Mouse (Mus musculus) heart, adult 8-10 months (tissue): Measurements from ENCODE around the gene Elp5. TPM values are rescaled to one million over a fixed set of nuclear protein-coding genes. Genes with fewer than 3 reads are reported as not detected.

ENCODE experiments used
- DNase-seq: peaks from one replicate; pipeline ENCODE4 v3.0.0; 2022; ENCODE audit warnings: low spot score
- total RNA-seq, 4 experiments: library from RNA; stranded (reverse); gene quantifications; 2 replicates each; pipeline ENCODE4 v1.2.4; 2022

Gene Elp5
- total RNA-seq, 4 experiments from 2014 or later: 41.7 to 57.3 (median 48.1) TPM

DNA sequence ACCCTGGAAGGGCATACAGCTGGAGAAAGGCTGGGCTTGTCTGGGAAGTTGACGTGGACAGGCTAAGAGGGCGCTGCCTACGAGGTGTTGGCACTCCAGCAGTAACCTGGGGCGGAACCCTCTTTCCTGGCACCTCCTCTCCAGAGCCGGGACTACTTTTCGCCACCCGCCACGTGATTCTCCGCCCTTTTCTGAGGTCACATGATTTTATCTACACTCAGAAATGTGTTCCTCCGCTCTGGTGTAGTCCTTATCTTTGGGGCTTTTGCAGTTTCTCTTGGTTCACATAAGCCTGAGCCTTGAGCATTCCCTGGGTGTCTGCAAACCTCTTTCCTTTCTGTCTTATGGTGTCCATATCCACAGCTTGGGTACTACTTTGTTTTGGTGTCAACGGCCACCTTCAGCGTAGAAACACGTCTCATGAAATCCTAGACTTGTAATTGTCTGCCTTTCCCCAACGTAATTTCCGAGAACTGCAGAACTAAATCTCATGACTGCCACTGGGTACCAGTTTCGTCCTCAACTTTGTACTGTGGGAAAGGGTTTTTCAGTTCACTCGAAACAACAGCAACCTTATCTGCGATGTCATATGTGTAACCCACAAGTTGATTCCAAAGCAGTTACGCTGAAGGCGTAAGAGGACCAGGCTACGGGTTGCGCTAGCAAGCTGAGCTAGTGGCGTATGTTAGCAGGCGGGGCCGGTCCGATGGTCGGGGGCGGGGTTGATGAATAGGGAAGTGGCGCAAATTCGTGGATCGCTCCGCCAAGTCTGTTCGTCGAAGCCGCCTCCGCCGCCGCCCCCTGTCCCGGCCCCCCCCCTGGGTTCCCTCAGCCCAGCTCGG lies 8.8 kb upstream of the Elp5 start, which contains the start of gene Gabarap:
TSS of gene Gabarap (plus strand) at position 294 of the 842 bp plus-strand sequence.
- DNase-seq: peak; percentile 98

DNA sequence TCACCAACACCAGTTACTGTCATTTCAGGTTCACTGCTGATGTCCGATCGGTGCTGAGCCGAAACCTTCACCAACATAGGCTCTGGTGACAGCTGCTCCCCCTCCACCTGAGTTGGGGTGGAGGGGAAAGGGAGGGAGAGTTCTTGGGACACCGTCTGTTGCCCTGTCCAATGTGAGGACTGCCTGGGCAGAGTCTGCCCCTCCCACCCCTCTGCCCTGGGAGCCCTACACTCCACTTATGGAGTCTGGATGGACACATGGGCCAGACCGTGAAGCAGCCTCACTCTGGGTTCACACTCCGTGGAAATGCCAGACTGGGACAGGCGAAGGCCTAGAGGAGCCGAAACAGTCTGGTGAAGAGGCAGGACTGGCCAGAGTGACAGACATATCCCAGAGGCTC lies 7.6 kb upstream of the Elp5 start:
- DNase-seq: no peak

DNA sequence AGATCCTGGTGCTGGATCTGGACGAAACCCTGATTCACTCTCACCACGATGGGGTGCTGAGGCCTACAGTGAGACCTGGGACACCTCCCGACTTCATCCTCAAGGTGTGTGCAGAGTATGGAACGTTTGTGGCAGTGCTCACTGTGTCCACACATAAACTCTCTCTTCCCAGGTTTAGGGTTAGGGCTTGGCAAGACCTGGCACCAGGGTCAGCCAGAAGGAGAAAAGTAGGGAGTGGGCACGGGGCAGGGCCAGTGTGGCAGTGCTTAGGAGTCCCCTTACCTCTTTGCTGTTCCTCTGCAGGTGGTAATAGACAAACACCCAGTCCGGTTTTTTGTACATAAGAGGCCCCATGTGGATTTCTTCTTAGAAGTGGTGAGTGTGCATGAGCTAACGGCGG lies 2.1 kb upstream of the Elp5 start:
- DNase-seq: no peak

DNA sequence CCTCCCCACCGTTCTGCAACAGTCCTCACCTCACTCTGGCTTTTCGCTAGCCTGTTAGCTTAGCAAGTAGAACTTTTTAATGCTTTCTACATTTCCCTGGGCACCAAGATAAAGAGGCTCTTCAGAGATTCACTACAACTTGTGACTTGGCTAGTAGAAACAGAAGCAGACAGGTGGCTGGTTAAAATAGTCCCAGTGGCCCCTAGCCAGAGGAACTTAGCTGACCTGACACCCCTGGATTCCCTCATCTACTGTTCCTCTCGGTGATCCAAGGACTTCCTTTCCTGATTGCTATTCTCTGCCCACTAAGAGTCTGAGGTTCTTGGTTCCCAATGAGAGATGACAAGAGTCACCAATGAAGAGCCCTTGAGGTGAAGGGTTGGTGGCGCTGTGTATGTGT lies 1.1 kb upstream of the Elp5 start:
- DNase-seq: peak; percentile 46

DNA sequence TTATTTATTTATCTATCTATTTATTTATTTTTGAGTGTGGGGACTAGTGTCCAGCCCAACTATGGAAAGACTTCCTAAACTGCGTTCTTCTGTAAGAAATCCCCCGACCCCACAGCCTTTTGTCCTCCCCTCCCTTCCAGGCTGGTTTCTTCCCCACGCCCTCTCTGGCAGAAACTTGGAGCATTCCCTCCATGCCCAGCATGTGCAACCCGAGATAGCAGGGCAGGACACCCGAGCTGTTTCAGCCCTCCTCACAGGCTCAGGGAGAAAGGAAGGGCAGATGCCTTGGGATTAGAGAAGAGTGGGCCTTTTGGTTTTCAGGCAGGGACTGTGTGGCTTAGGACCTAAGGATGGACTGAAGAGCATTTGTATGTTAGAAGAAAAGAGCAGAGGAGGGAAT lies 560 bp upstream of the Elp5 start:
- peak; percentile 32 for DNase-seq

DNA sequence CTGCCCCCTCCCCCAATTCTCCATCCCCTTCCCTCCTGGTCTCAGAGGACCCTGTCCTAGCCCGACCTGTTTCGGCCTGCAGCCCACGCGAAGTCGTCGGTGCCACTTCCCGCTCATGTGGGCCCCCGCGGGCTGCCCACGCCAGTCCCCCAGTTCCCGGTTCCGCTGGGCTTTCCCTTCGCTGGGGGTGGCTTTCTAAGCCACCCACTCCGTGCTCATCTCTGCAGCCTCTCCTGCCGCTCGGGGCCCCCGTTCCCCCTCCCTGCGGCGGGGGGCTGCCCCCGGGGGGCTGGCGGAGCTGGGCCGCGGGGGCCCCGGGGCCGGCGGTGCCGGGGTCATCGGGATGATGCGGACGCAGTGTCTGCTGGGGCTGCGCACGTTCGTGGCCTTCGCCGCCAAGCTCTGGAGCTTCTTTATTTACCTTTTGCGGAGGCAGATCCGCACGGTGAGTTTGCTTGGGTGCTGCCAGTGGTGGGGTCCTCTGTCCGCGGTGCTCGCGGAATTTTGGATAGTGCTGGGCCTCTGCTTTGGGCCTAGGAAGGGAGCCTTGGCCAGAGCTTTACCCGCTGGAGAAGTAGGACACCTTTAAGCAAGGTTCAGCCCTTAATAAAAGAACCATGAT lies 1.1 kb downstream of the Elp5 start, which contains the start of gene Ctdnep1:
TSS of gene Ctdnep1 (plus strand) at position 16 of the 622 bp plus-strand sequence.
- DNase-seq: no peak

DNA sequence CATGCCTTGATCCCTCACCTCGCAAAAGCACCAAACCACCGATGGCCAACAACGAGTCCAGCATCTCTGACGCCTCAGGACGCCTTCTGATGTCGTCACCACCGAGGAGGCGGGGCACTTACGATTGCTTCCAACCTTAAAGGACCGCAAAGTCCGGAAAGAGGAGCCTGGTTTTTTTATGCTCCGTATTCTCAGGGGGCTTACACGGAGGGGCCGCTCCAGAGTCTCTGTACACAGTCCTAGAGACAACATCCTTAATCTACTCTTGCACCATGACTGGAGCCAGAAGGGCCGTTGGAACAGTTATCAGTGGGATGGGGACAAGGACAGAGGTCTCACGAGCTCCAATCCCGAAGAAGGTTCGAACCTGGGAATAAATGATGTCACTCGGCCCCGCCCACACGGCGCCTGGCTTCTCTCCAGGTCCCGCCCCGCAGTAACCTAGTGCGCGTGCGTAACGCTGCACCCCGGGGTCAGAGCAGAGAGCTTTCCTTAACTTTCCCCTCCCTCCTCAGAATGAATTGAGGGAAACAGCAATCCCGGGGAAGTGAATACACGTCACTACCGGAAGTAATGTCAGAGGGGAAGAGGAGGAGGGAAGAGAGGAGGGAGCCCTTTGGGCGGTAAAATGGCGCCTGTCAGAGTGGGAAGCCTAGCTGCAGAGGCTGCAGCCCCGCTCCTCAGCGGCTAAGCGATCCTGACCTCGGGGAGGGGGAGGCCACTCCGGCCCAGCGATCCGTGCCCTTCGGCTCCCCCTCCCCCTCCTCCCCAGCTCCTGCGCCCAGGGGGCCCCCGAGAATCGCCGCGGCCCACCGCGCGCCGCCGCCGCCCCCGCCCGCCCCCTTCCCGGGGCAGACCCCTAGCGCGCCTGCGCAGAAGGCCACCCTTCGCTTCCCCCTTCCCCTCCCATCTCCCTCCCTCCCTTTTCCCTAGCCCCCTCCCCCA lies 1.8 kb downstream of the Elp5 start:
- DNase-seq: peak; percentile 99

DNA sequence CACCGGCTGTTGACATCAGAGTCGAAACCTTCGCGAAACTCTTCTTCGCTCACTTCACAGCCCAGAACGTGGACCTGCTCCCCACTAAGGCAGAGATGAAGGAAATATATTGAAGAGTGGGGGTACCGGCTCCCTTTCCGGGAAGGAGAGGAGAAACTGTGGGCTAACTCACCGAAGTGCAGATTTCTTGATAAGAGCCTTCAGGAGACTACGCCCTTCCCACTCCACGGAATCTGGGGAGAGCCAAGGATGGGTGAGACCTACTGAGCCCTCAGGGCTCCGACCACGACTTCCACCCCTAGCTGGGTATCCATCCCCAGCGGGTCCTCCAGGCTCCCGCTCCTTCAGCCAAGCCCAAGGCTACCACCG lies 2.5 kb downstream of the Elp5 start:
- DNase-seq: no peak

DNA sequence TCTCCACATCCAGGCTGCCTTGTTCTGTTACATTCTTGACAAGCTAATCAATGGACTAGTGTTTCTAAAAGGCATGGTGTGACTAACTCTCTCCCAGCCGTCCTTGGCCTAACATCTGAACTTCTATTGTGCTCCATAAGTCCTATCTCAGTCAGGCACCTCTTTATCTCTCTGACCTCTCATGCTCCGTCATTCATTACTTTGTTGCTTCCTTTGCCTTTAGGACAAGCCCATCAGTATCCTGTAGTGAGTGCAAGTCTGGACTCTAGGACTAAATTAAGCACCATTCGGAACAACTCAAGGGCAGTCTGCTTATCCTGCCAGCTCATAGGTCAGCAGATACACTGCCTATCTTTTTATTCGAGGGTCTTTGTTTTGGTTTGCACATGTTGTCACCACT lies 6.0 kb downstream of the Elp5 start:
- no peak for DNase-seq

DNA sequence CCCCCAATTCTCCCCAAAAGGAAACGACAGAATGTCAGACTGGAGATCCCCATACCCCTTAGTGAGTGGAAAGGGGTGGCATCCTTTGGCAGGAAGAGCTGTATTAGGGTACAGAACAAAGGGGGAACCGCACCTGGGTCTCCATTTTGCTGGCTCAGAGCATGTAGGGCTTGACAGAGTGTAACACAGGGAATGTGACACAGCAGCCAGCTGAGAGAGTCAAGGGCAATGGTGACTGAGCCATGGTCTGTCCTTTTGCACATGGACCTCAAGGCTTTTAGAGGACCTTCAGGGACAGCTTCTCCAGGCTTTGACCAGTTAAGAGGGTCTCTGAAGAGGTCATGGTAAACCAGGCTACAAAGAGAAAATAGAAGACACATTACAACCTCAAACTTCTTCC lies 7.4 kb downstream of the Elp5 start:
- no peak for DNase-seq

DNA sequence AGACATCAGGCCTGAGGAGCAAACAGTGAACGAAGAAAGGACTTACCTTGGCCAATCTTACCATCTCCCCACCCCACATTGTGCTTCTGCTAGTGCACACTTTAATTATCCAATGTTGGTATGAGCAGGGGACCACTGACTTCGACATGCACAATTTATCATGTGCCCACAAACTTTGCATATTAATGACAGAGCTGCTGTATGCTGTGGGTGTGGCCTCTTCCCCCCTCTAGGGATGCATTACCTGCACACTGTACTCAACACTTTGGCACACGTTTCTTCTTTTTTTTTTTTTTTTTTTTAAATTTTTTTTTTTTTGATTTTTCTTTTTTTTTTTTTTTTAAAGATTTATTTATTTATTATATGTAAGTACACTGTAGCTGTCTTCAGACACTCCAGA lies 11.5 kb downstream of the Elp5 start:
- no peak for DNase-seq

DNA sequence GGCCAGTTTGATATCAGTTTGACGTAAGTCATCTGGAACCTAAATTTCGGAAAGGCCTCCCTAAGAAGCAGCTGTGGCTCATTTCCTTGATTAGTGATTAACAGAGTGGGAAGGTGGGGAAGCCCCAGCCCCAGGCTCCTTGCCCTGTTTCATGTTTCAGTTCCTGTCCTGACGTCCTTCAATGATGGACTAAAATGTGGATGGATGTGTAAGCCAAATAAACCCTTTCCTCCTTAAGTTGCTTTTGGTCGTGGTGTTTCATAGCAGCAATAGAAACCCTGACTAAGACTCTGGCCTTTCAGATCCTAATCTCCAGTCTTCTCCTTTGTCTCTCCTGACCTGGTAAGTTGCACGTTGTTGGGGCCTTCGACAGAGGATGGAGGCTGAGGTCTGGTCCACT lies 12.1 kb downstream of the Elp5 start:
- DNase-seq: no peak

DNA sequence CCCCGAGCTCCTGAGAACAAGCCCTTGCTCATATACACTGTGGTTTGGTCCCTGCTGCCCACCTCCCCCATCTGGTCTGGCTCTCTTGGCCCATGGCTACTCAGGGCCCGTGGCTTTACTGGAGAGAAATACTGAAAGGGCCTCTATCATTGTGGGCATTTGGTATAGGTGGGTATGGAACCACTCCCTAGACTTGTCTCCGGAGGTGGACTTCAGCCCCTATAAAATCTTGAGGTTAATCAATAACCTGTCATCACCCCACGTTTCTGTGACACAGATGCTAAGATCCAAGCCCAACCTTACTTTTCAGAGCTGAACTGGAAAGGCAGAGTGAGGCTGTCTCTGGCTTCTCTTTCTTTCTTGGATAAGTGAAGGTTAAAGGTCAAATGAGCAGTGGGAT lies 13.5 kb downstream of the Elp5 start:
- no peak for DNase-seq

DNA sequence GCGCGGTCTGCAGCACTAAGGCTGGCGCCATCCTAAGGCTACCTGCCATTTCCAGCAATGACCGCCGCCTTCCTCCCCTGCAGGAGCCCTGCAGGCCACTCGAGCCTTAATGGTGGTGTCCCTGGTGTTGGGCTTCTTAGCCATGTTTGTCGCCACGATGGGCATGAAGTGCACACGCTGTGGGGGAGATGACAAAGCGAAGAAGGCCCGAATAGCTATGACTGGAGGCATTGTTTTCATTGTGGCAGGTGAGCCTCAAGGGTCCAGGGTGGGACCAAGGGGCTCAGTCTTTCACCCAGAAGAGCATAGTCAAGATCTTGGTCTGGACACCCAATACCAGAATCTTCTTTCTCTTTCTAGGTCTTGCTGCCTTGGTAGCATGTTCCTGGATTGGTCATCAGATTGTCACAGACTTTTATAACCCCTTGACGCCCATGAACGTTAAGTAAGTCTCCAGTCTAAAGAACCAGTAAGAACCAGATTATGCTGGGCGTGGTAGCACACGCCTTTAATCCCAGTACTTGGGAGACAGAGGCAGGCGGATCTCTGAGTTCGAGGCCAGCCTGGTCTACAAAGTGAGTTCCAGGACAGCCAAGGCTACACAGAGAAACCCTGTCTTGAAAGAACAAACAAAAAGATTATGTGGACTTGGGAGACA lies 15.3 kb downstream of the Elp5 start:
- no peak for DNase-seq

DNA sequence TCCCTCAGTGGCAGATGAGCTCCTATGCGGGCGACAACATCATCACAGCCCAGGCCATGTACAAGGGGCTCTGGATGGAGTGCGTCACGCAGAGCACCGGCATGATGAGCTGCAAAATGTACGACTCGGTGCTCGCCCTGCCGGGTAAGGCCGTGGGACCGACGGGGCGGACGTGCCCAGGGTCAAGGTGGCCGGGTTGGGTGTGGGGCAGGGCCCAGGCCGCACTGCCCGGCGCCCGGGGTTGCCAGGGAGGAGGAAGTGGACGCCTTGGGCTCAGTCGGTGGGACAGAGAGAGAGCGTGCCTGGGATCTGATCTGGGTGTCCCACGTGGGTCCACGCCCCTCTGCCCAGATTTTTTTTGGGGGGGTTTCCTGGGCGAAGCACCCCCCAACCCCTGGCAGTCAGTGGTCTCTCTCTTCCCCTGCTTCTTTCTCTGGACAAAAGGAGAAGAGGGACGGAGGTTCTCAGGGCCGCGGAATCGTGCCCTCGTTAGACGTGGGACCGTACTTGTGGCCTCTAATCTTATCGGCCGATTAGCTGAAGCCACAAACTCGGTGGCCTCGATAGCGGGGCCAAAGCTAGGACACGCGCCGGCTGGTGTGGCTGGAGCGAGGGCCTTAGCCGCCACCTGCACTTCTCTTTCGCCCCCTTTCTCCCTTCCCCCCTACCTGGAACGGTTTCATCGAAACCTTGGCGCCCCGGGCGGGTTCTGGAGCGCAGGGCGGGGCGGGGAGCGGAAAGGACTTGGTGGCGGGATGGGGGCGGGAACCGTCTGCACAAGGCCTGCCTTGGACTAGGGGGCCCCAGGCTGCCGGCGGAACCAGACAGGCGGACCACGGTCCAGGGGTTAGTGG lies 16.1 kb downstream of the Elp5 start:
- DNase-seq: no peak

DNA sequence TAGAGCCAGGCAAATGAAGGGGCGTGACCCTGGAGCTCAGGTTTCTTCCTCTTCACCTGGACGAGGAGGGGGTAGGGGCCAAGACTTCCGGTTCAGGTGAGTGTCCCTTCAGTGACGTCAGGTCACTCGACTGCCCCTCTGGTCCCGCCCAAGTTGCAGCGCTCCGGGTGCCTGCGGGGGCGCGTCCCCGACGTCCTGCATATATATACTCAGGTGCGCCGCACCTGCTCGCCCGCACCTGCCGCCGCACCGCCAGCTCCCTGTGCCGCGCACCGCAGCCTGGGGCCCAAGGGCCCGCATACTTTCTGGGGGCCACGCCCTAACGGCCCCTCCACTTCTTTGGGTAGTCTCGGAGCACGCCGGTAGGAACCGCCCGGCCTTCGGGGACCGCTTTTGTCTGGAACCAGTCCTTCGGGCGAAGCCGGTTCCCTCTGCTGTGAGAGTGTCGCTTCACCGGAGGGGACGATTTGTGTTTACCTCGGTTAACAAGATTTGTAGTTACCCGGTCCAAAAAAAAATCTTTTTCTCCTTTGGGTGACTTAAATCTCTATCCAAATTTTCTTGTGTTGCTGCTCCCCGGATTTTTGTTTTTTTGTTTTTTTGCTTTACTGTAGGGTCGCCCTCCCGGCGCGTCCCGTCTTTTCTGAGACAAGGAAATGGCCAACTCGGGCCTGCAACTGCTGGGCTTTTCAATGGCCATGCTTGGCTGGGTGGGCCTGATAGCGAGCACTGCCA lies 16.9 kb downstream of the Elp5 start:
- DNase-seq: no peak

DNA sequence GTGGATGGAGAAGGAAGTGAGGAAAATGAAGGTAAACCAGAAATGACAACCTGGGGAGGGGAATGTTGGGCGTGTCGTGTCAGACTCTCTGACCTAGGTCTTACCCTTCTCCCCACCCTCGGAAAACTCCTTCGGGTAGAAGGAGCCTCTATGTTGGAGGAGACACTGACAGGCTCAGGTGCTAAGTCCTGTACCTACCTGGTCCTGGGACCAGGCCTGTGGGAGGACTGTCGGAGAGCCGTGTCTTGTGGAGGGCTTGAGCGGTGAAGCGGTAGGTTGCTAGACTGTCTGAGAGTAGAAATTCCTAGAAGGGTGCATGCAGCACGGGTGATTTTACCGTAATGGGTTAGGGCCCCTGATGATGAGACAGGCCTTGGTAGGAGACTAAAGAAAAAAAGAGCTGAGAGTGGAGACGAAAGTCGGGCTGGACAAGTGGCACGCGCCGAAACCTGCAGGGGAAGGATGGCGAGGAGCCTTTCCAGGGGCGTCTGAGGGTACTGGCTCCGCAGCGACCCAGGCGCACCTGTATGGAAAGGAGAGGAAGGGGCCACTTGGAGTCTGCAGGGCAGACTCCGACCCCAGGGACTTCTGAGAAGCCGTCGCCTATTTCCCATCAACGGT lies 17.6 kb downstream of the Elp5 start, which contains the start of gene Cldn7:
TSS of gene Cldn7 (plus strand) at position 130 of the 621 bp plus-strand sequence.
- no peak for DNase-seq

DNA sequence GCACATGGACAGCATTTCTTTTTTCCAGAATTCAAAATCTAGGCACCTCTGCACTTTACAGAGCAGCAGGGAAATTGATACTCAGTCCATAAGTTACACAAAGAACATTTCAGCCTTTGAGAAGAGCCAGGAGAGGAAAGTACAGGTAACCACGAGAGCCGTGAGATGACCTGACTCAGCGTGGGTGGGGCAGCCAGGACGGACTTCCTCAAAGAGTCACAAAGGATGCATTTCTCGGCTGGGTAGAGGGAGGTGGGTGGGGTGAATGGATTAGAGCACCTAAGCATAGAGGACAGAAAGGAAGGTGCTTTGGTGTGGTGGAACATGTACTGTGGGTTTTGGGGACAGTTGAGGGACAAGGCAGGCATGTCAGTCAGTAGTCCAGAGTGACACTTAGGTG lies 20.5 kb downstream of the Elp5 start:
- DNase-seq: no peak

DNA sequence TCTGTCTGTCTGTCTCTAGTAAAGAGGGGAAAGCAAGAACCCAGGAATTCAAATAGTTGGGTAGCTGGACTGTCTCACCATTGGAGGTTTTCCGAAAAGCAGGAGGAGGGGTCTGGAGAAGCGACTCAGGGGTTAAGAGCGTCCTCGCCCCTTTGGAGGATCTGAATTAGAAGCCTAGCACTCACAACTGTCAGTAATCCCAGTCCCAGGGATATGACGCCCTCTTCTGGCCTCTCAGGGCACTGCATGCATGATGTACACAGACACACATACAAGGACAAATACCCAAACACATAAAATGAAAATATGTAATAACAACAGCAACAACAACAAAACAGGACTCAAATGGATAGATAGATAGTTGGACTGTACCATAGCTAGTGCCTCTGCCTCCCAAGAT lies 21.7 kb downstream of the Elp5 start:
- no peak for DNase-seq
